Mouse (Mus musculus) gastrocnemius, postnatal 36 days (tissue): Measurements from ENCODE around the gene Plekha3. TPM values are rescaled to one million over a fixed set of nuclear protein-coding genes. Genes with fewer than 3 reads are reported as not detected.

ENCODE experiments used
- DNase-seq, 2 experiments: peaks; one replicate each; pipeline ENCODE4 v3.0.0; 2022
- intact Hi-C: fragments of 180-260 bp; cut with DNase I; formaldehyde crosslinking; loops from one replicate; pipeline ENCODE4 v1.15.1; 2025
- long read RNA-seq, 2 experiments: library from polyadenylated mRNA; stranded (forward); transcript quantifications; one replicate each; pipeline ENCODE4 v2.0.0; 2021
- total RNA-seq, 2 experiments: library from RNA; stranded (reverse); gene quantifications; 2 replicates each; pipeline ENCODE4 v1.2.3; 2021

Plekha3 gene
- total RNA-seq, result 1 to 10 TPM; 8.2 to 8.6 TPM
- long read RNA-seq, experiment 1, transcript Plekha3-201 (8 exons, 2,534 nt), result major isoform, 9 of 11 reads
- long read RNA-seq, experiment 1, partial matches to known transcripts, result 1 of 11 reads
- long read RNA-seq, experiment 1, other reads (novel, unspliced or antisense), result 1 of 11 reads
- long read RNA-seq, experiment 2, partial matches to known transcripts, result 0 of 2 reads
- long read RNA-seq, experiment 2, other reads (novel, unspliced or antisense), result 0 of 2 reads

GRCm38 (mm10) chr2:76674725-76675427 is at the start of gene Plekha3:
Plekha3 (plus strand) TSS chr2:76675281.
- peak; percentile 68 to 76 for DNase-seq
- intact Hi-C loops, result no loop called here

- DNase-seq, result no peak
- intact Hi-C loops, result no loop called here
These were observed 44.8 kb upstream of the Plekha3 start for GRCm38 (mm10) chr2:76630293-76630692.

GRCm38 (mm10) chr2:76631600-76631999 is 43.5 kb upstream of the Plekha3 start:
- DNase-seq, result no peak
- intact Hi-C loops, result no loop called here

- no peak for DNase-seq
- intact Hi-C loops, result no loop called here
These were observed 35.4 kb upstream of the Plekha3 start for GRCm38 (mm10) chr2:76639637-76640036.

- no peak for DNase-seq
- intact Hi-C loops, result no loop called here
These were observed 31.3 kb upstream of the Plekha3 start for GRCm38 (mm10) chr2:76643801-76644200.

GRCm38 (mm10) chr2:76647441-76647869 is 27.6 kb upstream of the Plekha3 start:
- intact Hi-C loops, result no loop called here
- no peak for DNase-seq

- intact Hi-C loops, result no loop called here
These were observed 27.1 kb upstream of the Plekha3 start, which contains the start of the genes Prkra and Pjvk for GRCm38 (mm10) chr2:76647883-76648570. Prkra (minus strand) TSS chr2:76648015. Pjvk (plus strand) TSS chr2:76648476.

GRCm38 (mm10) chr2:76648666-76649141 is 26.4 kb upstream of the Plekha3 start:
- DNase-seq, result no peak

More at GRCm38 (mm10) chr2:76647883-76648570, 27.1 kb upstream of the Plekha3 start, which contains the start of the genes Prkra and Pjvk:
- DNase-seq, result peak; percentile 97 to 98

GRCm38 (mm10) chr2:76653070-76653469 is 22.0 kb upstream of the Plekha3 start:
- intact Hi-C loops, result no loop called here
- DNase-seq, result no peak

More at GRCm38 (mm10) chr2:76648666-76649141, 26.4 kb upstream of the Plekha3 start:
- intact Hi-C loops, result no loop called here

- no peak for DNase-seq
- intact Hi-C loops, result no loop called here
These were observed 20.4 kb upstream of the Plekha3 start for GRCm38 (mm10) chr2:76654646-76655045.

- DNase-seq, result no peak
- intact Hi-C loops, result no loop called here
These were observed 19.6 kb upstream of the Plekha3 start for GRCm38 (mm10) chr2:76655444-76655843.

GRCm38 (mm10) chr2:76655982-76656381 is 19.1 kb upstream of the Plekha3 start:
- no peak for DNase-seq
- intact Hi-C loops, result no loop called here

GRCm38 (mm10) chr2:76658551-76658950 is 16.5 kb upstream of the Plekha3 start:
- no peak for DNase-seq
- intact Hi-C loops, result no loop called here

GRCm38 (mm10) chr2:76659419-76659818 is 15.7 kb upstream of the Plekha3 start:
- intact Hi-C loops, result no loop called here
- no peak for DNase-seq

GRCm38 (mm10) chr2:76665531-76665930 is 9.6 kb upstream of the Plekha3 start:
- intact Hi-C loops, result no loop called here
- no peak for DNase-seq

- intact Hi-C loops, result no loop called here
These were observed 7.9 kb upstream of the Plekha3 start for GRCm38 (mm10) chr2:76667200-76667599.

GRCm38 (mm10) chr2:76671641-76672040 is 3.4 kb upstream of the Plekha3 start:
- intact Hi-C loops, result no loop called here
- DNase-seq, result no peak

More at GRCm38 (mm10) chr2:76667200-76667599, 7.9 kb upstream of the Plekha3 start:
- DNase-seq, result no peak

- intact Hi-C loops, result no loop called here
- DNase-seq, result no peak
These were observed 2.8 kb upstream of the Plekha3 start for GRCm38 (mm10) chr2:76672134-76672745.

GRCm38 (mm10) chr2:76672966-76673392 is 2.1 kb upstream of the Plekha3 start, which contains the start of gene Fkbp7:
Fkbp7 (minus strand) TSS chr2:76673116.
- intact Hi-C loops, result no loop called here
- DNase-seq, result peak; percentile 83 to 87

- intact Hi-C loops, result no loop called here
- DNase-seq, result no peak
These were observed 1.5 kb upstream of the Plekha3 start for GRCm38 (mm10) chr2:76673472-76674081.
